Mouse (Mus musculus) mouse embryonic stem cell (cell line): ENCODE data around the gene Ireb2.
"Not testable (repeated sequence)": the region's sequence is repeated elsewhere in the genome, so short reads cannot be mapped to it uniquely, and the experiment has no call there.

Source experiments
- in situ Hi-C, 2 experiments: fragments of 300-500 bp; cut with MboI; formaldehyde crosslinking; loops; 1 replicate in 1 of 2; 3 replicates in 1 of 2; pipeline ENCODE4 v1.14.3; 2019 to 2020; ENCODE audit warnings: low sequenced_read_pairs in 2 of 2, low pct_unique_long_range_greater_than_20kb in 1 of 2, mixed read lengths in 1 of 2; ENCODE audit not compliant: unreplicated experiment in 1 of 2

Gene Ireb2

GRCm38 (mm10) chr9:54863363-54864281 lies at the start of gene Ireb2:
TSS of gene Ireb2 (plus strand) at chr9:54863789.
- in situ Hi-C loops, result no loop called here

- in situ Hi-C loops, result no loop called here
Observed at GRCm38 (mm10) chr9:54816508-54817201, 46.9 kb upstream of the Ireb2 start.

- in situ Hi-C loops, result no loop called here
Observed at GRCm38 (mm10) chr9:54821442-54822100, 42.0 kb upstream of the Ireb2 start.

GRCm38 (mm10) chr9:54829760-54830159 lies 33.8 kb upstream of the Ireb2 start:
- in situ Hi-C loops, result loop anchor here (5.0 to 10.0 kb wide), 2 partner anchors 65 to 92 kb away; no protein-coding TSS in a partner anchor

- in situ Hi-C loops, result loop anchor here in 1 of 2 experiments (10.0 kb wide), 1 partner anchor 64 kb away; no protein-coding TSS in a partner anchor
Observed at GRCm38 (mm10) chr9:54830624-54831023, 33.0 kb upstream of the Ireb2 start.

- in situ Hi-C loops, result loop anchor here in 1 of 2 experiments (10.0 kb wide), 1 partner anchor 61 kb away; no protein-coding TSS in a partner anchor
Observed at GRCm38 (mm10) chr9:54833831-54834230, 29.8 kb upstream of the Ireb2 start.

GRCm38 (mm10) chr9:54835951-54836717 lies 27.5 kb upstream of the Ireb2 start:
- in situ Hi-C loops, result loop anchor here (5.0 to 10.0 kb wide), 2 partner anchors 36 to 59 kb away; no protein-coding TSS in a partner anchor

GRCm38 (mm10) chr9:54837835-54838234 lies 25.8 kb upstream of the Ireb2 start:
- in situ Hi-C loops, result loop anchor here (5.0 to 10.0 kb wide), 2 partner anchors 34 to 57 kb away; no protein-coding TSS in a partner anchor

- in situ Hi-C loops, result no loop called here
Observed at GRCm38 (mm10) chr9:54840145-54840544, 23.4 kb upstream of the Ireb2 start.

GRCm38 (mm10) chr9:54842311-54842710 lies 21.3 kb upstream of the Ireb2 start:
- in situ Hi-C loops, result no loop called here

GRCm38 (mm10) chr9:54843887-54844286 lies 19.7 kb upstream of the Ireb2 start:
- in situ Hi-C loops, result no loop called here

- in situ Hi-C loops, result no loop called here
Observed at GRCm38 (mm10) chr9:54844556-54845176, 18.9 kb upstream of the Ireb2 start.

- in situ Hi-C loops, result no loop called here
Observed at GRCm38 (mm10) chr9:54848203-54848602, 15.4 kb upstream of the Ireb2 start.

- in situ Hi-C loops, result not testable (repeated sequence)
Observed at GRCm38 (mm10) chr9:54853036-54853435, 10.6 kb upstream of the Ireb2 start.

GRCm38 (mm10) chr9:54853619-54854018 lies 10.0 kb upstream of the Ireb2 start:
- in situ Hi-C loops, result no loop called here

- in situ Hi-C loops, result no loop called here
Observed at GRCm38 (mm10) chr9:54855638-54856037, 8.0 kb upstream of the Ireb2 start.

GRCm38 (mm10) chr9:54856121-54856520 lies 7.5 kb upstream of the Ireb2 start:
- in situ Hi-C loops, result no loop called here

GRCm38 (mm10) chr9:54857474-54857873 lies 6.1 kb upstream of the Ireb2 start:
- in situ Hi-C loops, result no loop called here
